Mouse (Mus musculus) olfactory bulb, adult 2 months (tissue): ENCODE results near the gene Phlpp2. TPM values are rescaled to one million over a fixed set of nuclear protein-coding genes. Genes with fewer than 3 reads are reported as not detected.
A peak's percentile ranks its signal among the peaks of the same experiment; 100 is the strongest.
"Not testable (repeated sequence)": the region's sequence is repeated elsewhere in the genome, so short reads cannot be mapped to it uniquely, and the experiment has no call there.

Experiments
- H3K27ac ChIP-seq: fragments of 200-500 bp; 2 replicates; pipeline ENCODE4 v1.5.1; 2012; ENCODE audit warnings: low read depth, low read length; ENCODE audit not compliant: insufficient read depth
- H3K4me1 ChIP-seq: fragments of 200-500 bp; 2 replicates; pipeline ENCODE4 v1.6.1; 2012; ENCODE audit warnings: low read length; ENCODE audit not compliant: control insufficient read depth, insufficient read depth
- H3K4me3 ChIP-seq: fragments of 200-500 bp; 2 replicates; pipeline ENCODE4 v1.5.1; 2012; ENCODE audit warnings: mild to moderate bottlenecking, low read depth, low read length, moderate library complexity; ENCODE audit not compliant: insufficient read depth
- CTCF ChIP-seq: fragments of 200-500 bp; IDR thresholded peaks from 2 replicates; pipeline ENCODE4 v1.5.1; 2012; ENCODE audit warnings: low read depth, mild to moderate bottlenecking, low read length, moderate library complexity; ENCODE audit not compliant: insufficient read depth
- POLR2A ChIP-seq: fragments of 200-500 bp; IDR thresholded peaks from 2 replicates; pipeline ENCODE4 v1.6.1; 2012; ENCODE audit warnings: mild to moderate bottlenecking, low read depth, low read length, moderate library complexity; ENCODE audit not compliant: insufficient read depth
- WGBS: fragments of 180-500 bp; shearing (Covaris S2); methylation state at CpG from one replicate; pipeline ENCODE4 v1.1.7; 2018; 5-methylcytosine and 5-hydroxymethylcytosine counted together
- polyA plus RNA-seq: library from polyadenylated mRNA; stranded (reverse); fragments of >200 nt; gene quantifications from 2 replicates; pipeline ENCODE4 v1.2.4, GENCODE M21; 2012; ENCODE audit warnings: low replicate concordance; ENCODE audit not compliant: missing spikeins, insufficient read depth, insufficient read length

Phlpp2 gene
- polyA plus RNA-seq, 1 experiment = not detected

GRCm38 (mm10) chr8:109863398-109863797 lies 4.9 kb upstream of the Phlpp2 start:
- no peak for TF ChIP-seq POLR2A
- TF ChIP-seq CTCF = no peak
- Histone ChIP-seq H3K27ac (no peak overlapping the region), H3K4me3 (no peak overlapping the region), H3K4me1 (peaks cover 4% of the 10 kb centered on the region; the same call in 1 of the 2 replicates)
- WGBS = 84% methylated on average over 2 of the region's 2 CpGs

GRCm38 (mm10) chr8:109864798-109865197 lies 3.5 kb upstream of the Phlpp2 start:
- TF ChIP-seq POLR2A = no peak
- TF ChIP-seq CTCF = no peak

GRCm38 (mm10) chr8:109865536-109865935 lies 2.8 kb upstream of the Phlpp2 start:
- H3K4me1 ChIP-seq = peaks cover 4% of the 10 kb centered on the region; the same call in 1 of the 2 replicates
- H3K27ac ChIP-seq = no peak overlapping the region
- 72% methylated on average over 4 of the region's 4 CpGs for WGBS
- H3K4me3 ChIP-seq = no peak overlapping the region
- no peak for TF ChIP-seq CTCF
- TF ChIP-seq POLR2A = no peak

More at GRCm38 (mm10) chr8:109864798-109865197, 3.5 kb upstream of the Phlpp2 start:
- Histone ChIP-seq H3K4me1 (peaks cover 4% of the 10 kb centered on the region; the same call in 1 of the 2 replicates), H3K27ac (no peak overlapping the region), H3K4me3 (no peak overlapping the region)
- WGBS = 85% methylated on average over 2 of the region's 2 CpGs

- TF ChIP-seq POLR2A (no peak), CTCF (no peak)
- Histone ChIP-seq H3K4me3 (no peak overlapping the region), H3K4me1 (peaks cover 4% of the 10 kb centered on the region; the same call in 1 of the 2 replicates), H3K27ac (no peak overlapping the region)
- WGBS = 91% methylated on average over 5 of the region's 5 CpGs
Observed at GRCm38 (mm10) chr8:109866690-109867089, 1.7 kb upstream of the Phlpp2 start.

GRCm38 (mm10) chr8:109868680-109869361 lies 479 bp downstream of the Phlpp2 start:
- TF ChIP-seq CTCF (no peak), POLR2A (no peak)
- Histone ChIP-seq H3K4me1 (peaks cover 4% of the 10 kb centered on the region), H3K4me3 (peak overlapping the region; percentile 80), H3K27ac (no peak overlapping the region)
- under 1% methylated on average over 77 of the region's 78 CpGs for WGBS

- no peak overlapping the region for H3K27ac ChIP-seq
- TF ChIP-seq POLR2A (no peak), CTCF (no peak)
- no peak overlapping the region for H3K4me3 ChIP-seq
- WGBS = 95% methylated on average over 1 of the region's 1 CpGs
- peaks cover 4% of the 10 kb centered on the region for H3K4me1 ChIP-seq
Observed at GRCm38 (mm10) chr8:109871056-109871455, 2.7 kb downstream of the Phlpp2 start.

GRCm38 (mm10) chr8:109873800-109874199 lies 5.5 kb downstream of the Phlpp2 start:
- WGBS = 88% methylated on average over 3 of the region's 3 CpGs
- not testable (repeated sequence) for H3K4me3 ChIP-seq

GRCm38 (mm10) chr8:109880012-109880662 lies 11.8 kb downstream of the Phlpp2 start:
- no peak overlapping the region for H3K4me3 ChIP-seq
- whole genome bisulfite sequencing = 79% methylated on average over 5 of the region's 5 CpGs
- no peak overlapping the region for H3K27ac ChIP-seq
- no peaks in the 10 kb centered on the region for H3K4me1 ChIP-seq
- TF ChIP-seq POLR2A = no peak
- no peak for TF ChIP-seq CTCF

More at GRCm38 (mm10) chr8:109873800-109874199, 5.5 kb downstream of the Phlpp2 start:
- H3K27ac ChIP-seq, H3K4me1 ChIP-seq: not testable (repeated sequence)

- TF ChIP-seq POLR2A (no peak), CTCF (no peak)
- no peak overlapping the region for H3K4me3 ChIP-seq
- H3K27ac ChIP-seq = no peak overlapping the region
- H3K4me1 ChIP-seq = no peaks in the 10 kb centered on the region
Observed at GRCm38 (mm10) chr8:109885294-109885693, 17.0 kb downstream of the Phlpp2 start.
